Mouse (Mus musculus) forebrain, embryonic 15.5 days (tissue): ENCODE results near the gene Rbm6. TPM values are rescaled to one million over a fixed set of nuclear protein-coding genes. Genes with fewer than 3 reads are reported as not detected.
A peak's percentile ranks its signal among the peaks of the same experiment; 100 is the strongest.

Experiments
- ATAC-seq: fragments of 200-750 bp; cut with Nextera tagmentation; replicated peaks from 2 replicates; pipeline ENCODE4 v1.8.0; 2017; ENCODE audit warnings: mild to moderate bottlenecking, moderate TSS enrichment, moderate library complexity
- H3K27ac ChIP-seq: fragments of 300-500 bp; sonication (generic); replicated peaks from 2 replicates; pipeline ENCODE4 v1.5.1; 2015; ENCODE audit warnings: mild to moderate bottlenecking, inconsistent platforms
- H3K27me3 ChIP-seq: fragments of 300-500 bp; sonication (generic); 2 replicates; pipeline ENCODE4 v1.6.1; 2015; ENCODE audit warnings: inconsistent platforms
- H3K36me3 ChIP-seq: fragments of 300-500 bp; sonication (generic); 2 replicates; pipeline ENCODE4 v1.6.1; 2015; ENCODE audit warnings: mild to moderate bottlenecking, inconsistent platforms
- H3K4me1 ChIP-seq: fragments of 300-500 bp; sonication (generic); 2 replicates; pipeline ENCODE4 v1.6.1; 2015; ENCODE audit warnings: inconsistent platforms
- H3K4me2 ChIP-seq: fragments of 300-500 bp; sonication (generic); replicated peaks from 2 replicates; pipeline ENCODE4 v1.6.1; 2015; ENCODE audit warnings: mild to moderate bottlenecking, inconsistent platforms
- H3K4me3 ChIP-seq: fragments of 300-500 bp; sonication (generic); 2 replicates; pipeline ENCODE4 v1.5.1; 2015; ENCODE audit warnings: mild to moderate bottlenecking, inconsistent platforms
- H3K9ac ChIP-seq: fragments of 300-500 bp; sonication (generic); replicated peaks from 2 replicates; pipeline ENCODE4 v1.6.1; 2015; ENCODE audit warnings: mild to moderate bottlenecking, inconsistent platforms
- H3K9me3 ChIP-seq: fragments of 300-500 bp; sonication (generic); 2 replicates; pipeline ENCODE4 v1.6.1; 2016; ENCODE audit warnings: inconsistent platforms
- WGBS: fragments of 180-500 bp; shearing (Covaris S2); methylation state at CpG from one replicate; pipeline ENCODE4 v1.1.7; 2015; ENCODE audit warnings: mixed read lengths; 5-methylcytosine and 5-hydroxymethylcytosine counted together
- polyA plus RNA-seq: library from polyadenylated mRNA; unstranded; fragments of >200 nt; fragmentation: Nextera tagmentation; extraction: Ambion mirVana; gene quantifications from 2 replicates; pipeline ENCODE4 v1.2.1, GENCODE M21; 2015

The Rbm6 gene
- polyA plus RNA-seq, 1 experiment from 2014 or later, result 125 TPM

- H3K4me2 ChIP-seq, result 0 out of 2 replicates have a peak overlapping the region, but pooled peaks have one; percentile 50
- peaks cover 59% of the 10 kb centered on the region for H3K36me3 ChIP-seq
- no peaks in the 10 kb centered on the region for H3K27me3 ChIP-seq
- no peak for ATAC-seq
- peak overlapping the region; percentile 93 for H3K27ac ChIP-seq
- WGBS, result 81% methylated on average over 2 of the region's 2 CpGs
- peaks cover 23% of the 10 kb centered on the region for H3K4me1 ChIP-seq
- no peak overlapping the region for H3K9ac ChIP-seq
- H3K4me3 ChIP-seq, result no peak overlapping the region
- H3K9me3 ChIP-seq, result no peaks in the 10 kb centered on the region
Observed at GRCm38 (mm10) chr9:107771782-107772181, 101.3 kb downstream of the Rbm6 start.

GRCm38 (mm10) chr9:107770374-107771290 lies 102.4 kb downstream of the Rbm6 start, which contains the start of gene Rbm5:
Rbm5 (minus strand) TSS chr9:107770996.
- peak; percentile 100 for ATAC-seq
- peak within 1 kb of the TSS; percentile 94 for H3K4me3 ChIP-seq
- H3K27me3 ChIP-seq, result no peaks in the 10 kb centered on the region
- peak within 1 kb of the TSS; percentile 98 for H3K9ac ChIP-seq
- H3K9me3 ChIP-seq, result no peaks in the 10 kb centered on the region
- H3K36me3 ChIP-seq, result peaks cover 59% of the 10 kb centered on the region
- WGBS, result under 1% methylated on average over 60 of the region's 60 CpGs
- peak within 1 kb of the TSS; percentile 93 for H3K27ac ChIP-seq
- H3K4me2 ChIP-seq, result peak within 1 kb of the TSS; percentile 59
- H3K4me1 ChIP-seq, result peaks cover 23% of the 10 kb centered on the region

GRCm38 (mm10) chr9:107770037-107770373 lies 103.0 kb downstream of the Rbm6 start:
- Histone ChIP-seq H3K4me3 (peak overlapping the region; percentile 94), H3K4me2 (peak overlapping the region; percentile 59), H3K36me3 (peaks cover 60% of the 10 kb centered on the region), H3K9me3 (no peaks in the 10 kb centered on the region), H3K9ac (peak overlapping the region; percentile 98), H3K4me1 (peaks cover 23% of the 10 kb centered on the region), H3K27ac (peak overlapping the region; percentile 90), H3K27me3 (no peaks in the 10 kb centered on the region)
- WGBS, result 2% methylated on average over 9 of the region's 9 CpGs
- no peak for ATAC-seq

- Histone ChIP-seq H3K27ac (no peak overlapping the region), H3K36me3 (peaks cover 60% of the 10 kb centered on the region), H3K4me1 (peaks cover 23% of the 10 kb centered on the region), H3K4me2 (peak overlapping the region; percentile 59), H3K4me3 (peak overlapping the region; percentile 94), H3K9me3 (no peaks in the 10 kb centered on the region), H3K27me3 (no peaks in the 10 kb centered on the region), H3K9ac (peak overlapping the region; percentile 98)
- no peak for ATAC-seq
- WGBS, result 9% methylated on average over 4 of the region's 4 CpGs
Observed at GRCm38 (mm10) chr9:107769445-107770000, 103.5 kb downstream of the Rbm6 start.

- peak overlapping the region; percentile 94 for H3K4me3 ChIP-seq
- H3K27ac ChIP-seq, result no peak overlapping the region
- peak overlapping the region; percentile 59 for H3K4me2 ChIP-seq
- H3K27me3 ChIP-seq, result no peaks in the 10 kb centered on the region
- no peak for ATAC-seq
- peaks cover 60% of the 10 kb centered on the region for H3K36me3 ChIP-seq
- H3K9me3 ChIP-seq, result no peaks in the 10 kb centered on the region
- H3K9ac ChIP-seq, result peak overlapping the region; percentile 98; the same call in 1 of the 2 replicates
- H3K4me1 ChIP-seq, result peaks cover 23% of the 10 kb centered on the region
- WGBS, result 83% methylated on average over 5 of the region's 5 CpGs
Observed at GRCm38 (mm10) chr9:107768851-107769250, 104.2 kb downstream of the Rbm6 start.

- H3K4me1 ChIP-seq, result no peaks in the 10 kb centered on the region
- peaks cover 90% of the 10 kb centered on the region for H3K36me3 ChIP-seq
- no peak overlapping the region for H3K9ac ChIP-seq
- H3K27me3 ChIP-seq, result no peaks in the 10 kb centered on the region
- no peak overlapping the region for H3K4me3 ChIP-seq
- H3K4me2 ChIP-seq, result no peak overlapping the region
- no peak overlapping the region for H3K27ac ChIP-seq
- H3K9me3 ChIP-seq, result no peaks in the 10 kb centered on the region
- WGBS, result 92% methylated on average over 6 of the region's 6 CpGs
- no peak for ATAC-seq
Observed at GRCm38 (mm10) chr9:107759593-107759992, 113.4 kb downstream of the Rbm6 start.

- H3K27ac ChIP-seq, result no peak overlapping the region
- no peaks in the 10 kb centered on the region for H3K27me3 ChIP-seq
- no peaks in the 10 kb centered on the region for H3K4me1 ChIP-seq
- 92% methylated on average over 5 of the region's 5 CpGs for WGBS
- H3K9ac ChIP-seq, result no peak overlapping the region
- H3K9me3 ChIP-seq, result no peaks in the 10 kb centered on the region
- no peak for ATAC-seq
- H3K36me3 ChIP-seq, result peaks cover 94% of the 10 kb centered on the region
- no peak overlapping the region for H3K4me2 ChIP-seq
- H3K4me3 ChIP-seq, result no peak overlapping the region
Observed at GRCm38 (mm10) chr9:107750378-107750777, 122.7 kb downstream of the Rbm6 start.

GRCm38 (mm10) chr9:107748063-107748462 lies 125.0 kb downstream of the Rbm6 start:
- no peaks in the 10 kb centered on the region for H3K9me3 ChIP-seq
- H3K4me1 ChIP-seq, result no peaks in the 10 kb centered on the region
- H3K27ac ChIP-seq, result no peak overlapping the region
- 95% methylated on average over 3 of the region's 3 CpGs for WGBS
- peaks cover 97% of the 10 kb centered on the region for H3K36me3 ChIP-seq
- no peak overlapping the region for H3K9ac ChIP-seq
- no peaks in the 10 kb centered on the region for H3K27me3 ChIP-seq
- no peak overlapping the region for H3K4me3 ChIP-seq
- H3K4me2 ChIP-seq, result no peak overlapping the region
- ATAC-seq, result no peak

- Histone ChIP-seq H3K9ac (no peak overlapping the region), H3K27ac (no peak overlapping the region), H3K4me1 (no peaks in the 10 kb centered on the region), H3K4me2 (no peak overlapping the region), H3K27me3 (no peaks in the 10 kb centered on the region), H3K36me3 (peaks cover 98% of the 10 kb centered on the region), H3K9me3 (no peaks in the 10 kb centered on the region), H3K4me3 (no peak overlapping the region)
- 100% methylated on average over 1 of the region's 1 CpGs for WGBS
- ATAC-seq, result no peak
Observed at GRCm38 (mm10) chr9:107747310-107747709, 125.7 kb downstream of the Rbm6 start.

GRCm38 (mm10) chr9:107746679-107747078 lies 126.4 kb downstream of the Rbm6 start:
- no peak overlapping the region for H3K4me3 ChIP-seq
- H3K9me3 ChIP-seq, result no peaks in the 10 kb centered on the region
- no peak overlapping the region for H3K9ac ChIP-seq
- no peak overlapping the region for H3K4me2 ChIP-seq
- H3K27me3 ChIP-seq, result no peaks in the 10 kb centered on the region
- WGBS, result 92% methylated on average over 3 of the region's 3 CpGs
- H3K27ac ChIP-seq, result no peak overlapping the region
- peaks cover 98% of the 10 kb centered on the region for H3K36me3 ChIP-seq
- no peak for ATAC-seq
- H3K4me1 ChIP-seq, result no peaks in the 10 kb centered on the region

- ATAC-seq, result no peak
- 90% methylated on average over 6 of the region's 6 CpGs for WGBS
Observed at GRCm38 (mm10) chr9:107744061-107744460, 129.0 kb downstream of the Rbm6 start.

GRCm38 (mm10) chr9:107738841-107739202 lies 134.2 kb downstream of the Rbm6 start:
- H3K36me3 ChIP-seq, result peaks cover 56% of the 10 kb centered on the region
- peaks cover 36% of the 10 kb centered on the region for H3K4me1 ChIP-seq
- no peak overlapping the region for H3K4me3 ChIP-seq
- WGBS, result 55% methylated on average over 4 of the region's 4 CpGs
- ATAC-seq, result peak; percentile 21; the same call in 1 of the 2 replicates
- H3K27ac ChIP-seq, result peak overlapping the region; percentile 41
- no peaks in the 10 kb centered on the region for H3K9me3 ChIP-seq
- H3K9ac ChIP-seq, result no peak overlapping the region
- H3K27me3 ChIP-seq, result no peaks in the 10 kb centered on the region
- no peak overlapping the region for H3K4me2 ChIP-seq

More at GRCm38 (mm10) chr9:107744061-107744460, 129.0 kb downstream of the Rbm6 start:
- Histone ChIP-seq H3K27me3 (no peaks in the 10 kb centered on the region), H3K36me3 (peaks cover 98% of the 10 kb centered on the region), H3K9ac (no peak overlapping the region), H3K9me3 (no peaks in the 10 kb centered on the region), H3K4me1 (no peaks in the 10 kb centered on the region), H3K4me3 (no peak overlapping the region), H3K4me2 (no peak overlapping the region), H3K27ac (no peak overlapping the region)
